Mouse (Mus musculus): ENCODE data around the gene Btbd6. TPM values are rescaled to one million over a fixed set of nuclear protein-coding genes. Genes with fewer than 3 reads are reported as not detected.

The Btbd6 gene
- total RNA-seq, 2 experiments from 2014 or later, result 7.3 to 10.2 TPM

- no peak for DNase-seq
- intact Hi-C loops (cut with DNase I; ENCODE audit: low total_unique reads), result no loop called here
Observed at GRCm38 (mm10) chr12:112951150-112951842, 25.0 kb upstream of the Btbd6 start.

DNA sequence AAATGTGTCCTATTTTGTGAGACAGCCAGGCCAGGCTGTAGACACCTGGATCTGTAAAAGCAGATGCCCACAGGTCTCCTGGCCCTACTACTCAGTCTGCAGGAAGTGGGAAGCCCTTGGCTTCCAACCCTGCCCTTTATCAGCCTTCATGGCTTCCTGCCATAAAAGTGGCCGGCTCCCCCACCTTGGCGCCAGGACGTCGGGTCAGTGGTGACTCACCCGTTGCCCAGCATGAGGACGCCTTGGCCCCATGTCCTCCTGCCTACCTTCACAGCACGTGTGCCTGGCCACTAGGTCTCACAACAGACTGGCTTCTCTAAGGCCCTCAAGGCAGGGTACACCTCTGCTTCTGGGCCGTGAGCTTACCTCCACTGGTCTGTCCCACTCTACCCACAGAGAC, 23.8 kb upstream of the Btbd6 start:
- no peak for DNase-seq
- intact Hi-C loops (cut with DNase I; ENCODE audit: low total_unique reads), result no loop called here

DNA sequence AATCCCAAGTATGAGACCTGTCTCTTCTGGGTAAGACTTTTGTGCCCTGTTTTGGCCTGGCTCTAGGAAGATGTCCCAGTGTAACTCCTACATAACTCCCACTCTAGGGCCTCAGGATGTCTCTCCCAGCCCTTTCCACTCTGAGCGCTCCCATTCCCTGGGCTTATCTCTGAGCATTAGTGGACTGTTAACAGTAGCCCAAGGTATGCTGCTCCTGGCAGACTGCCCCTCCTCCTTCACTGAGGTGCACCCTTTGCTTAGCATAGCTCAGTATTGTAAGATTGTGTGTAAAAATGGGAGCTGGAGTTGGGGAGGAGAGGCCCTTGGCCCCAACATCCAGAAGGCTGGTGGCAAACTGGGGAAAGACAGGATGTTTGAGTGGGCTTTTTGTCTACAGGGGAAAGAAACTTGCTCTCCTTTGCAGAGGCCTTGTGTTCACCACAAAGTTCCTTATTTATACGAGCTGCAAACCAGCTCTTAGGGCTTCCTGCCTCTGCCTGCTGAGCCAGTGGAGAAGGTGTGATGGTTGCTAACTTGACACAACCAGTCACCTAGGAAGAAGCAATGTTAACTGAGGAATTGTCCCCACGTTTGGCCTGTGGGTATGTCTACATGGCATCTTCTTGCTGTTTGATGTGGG, 23.2 kb upstream of the Btbd6 start:
- intact Hi-C loops (cut with DNase I; ENCODE audit: low total_unique reads), result no loop called here
- DNase-seq, result no peak

GRCm38 (mm10) chr12:112955800-112956199, 20.5 kb upstream of the Btbd6 start:
- intact Hi-C loops (cut with DNase I; ENCODE audit: low total_unique reads), result no loop called here
- peak; percentile 76 for DNase-seq

GRCm38 (mm10) chr12:112958303-112958702, 18.0 kb upstream of the Btbd6 start:
- DNase-seq, result peak; percentile 60
- intact Hi-C loops (cut with DNase I; ENCODE audit: low total_unique reads), result no loop called here

DNA sequence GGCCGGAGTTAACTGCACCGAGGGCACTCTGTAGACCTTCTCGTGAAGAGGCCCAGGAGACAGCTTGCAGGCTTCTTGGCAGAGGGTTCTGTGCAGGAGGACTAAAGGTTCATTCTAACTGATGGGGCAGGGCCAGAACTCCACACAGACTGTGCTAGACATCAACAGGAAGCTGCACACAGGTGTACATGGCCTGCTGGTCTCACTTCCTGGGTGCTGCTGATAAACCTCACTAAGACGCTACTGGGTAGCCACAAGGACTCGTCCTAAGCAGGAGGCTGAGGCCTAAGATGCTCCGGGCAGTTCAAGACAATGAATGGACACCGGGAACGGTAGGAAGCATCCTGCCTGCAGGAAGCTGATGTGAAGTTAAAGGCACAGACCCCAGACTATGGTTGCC, 16.9 kb upstream of the Btbd6 start:
- DNase-seq, result no peak
- intact Hi-C loops (cut with DNase I; ENCODE audit: low total_unique reads), result no loop called here

GRCm38 (mm10) chr12:112961428-112961827, 14.9 kb upstream of the Btbd6 start:
- intact Hi-C loops (cut with DNase I; ENCODE audit: low total_unique reads), result no loop called here
- DNase-seq, result peak; percentile 82

GRCm38 (mm10) chr12:112961872-112962271, 14.4 kb upstream of the Btbd6 start:
- peak; percentile 42 for DNase-seq
- intact Hi-C loops (cut with DNase I; ENCODE audit: low total_unique reads), result no loop called here

GRCm38 (mm10) chr12:112965783-112966182, 10.5 kb upstream of the Btbd6 start:
- DNase-seq, result no peak
- intact Hi-C loops (cut with DNase I; ENCODE audit: low total_unique reads), result no loop called here

GRCm38 (mm10) chr12:112968943-112969342, 7.3 kb upstream of the Btbd6 start:
- DNase-seq, result no peak
- intact Hi-C loops (cut with DNase I; ENCODE audit: low total_unique reads), result no loop called here

- DNase-seq, result no peak
- intact Hi-C loops (cut with DNase I; ENCODE audit: low total_unique reads), result no loop called here
Observed at GRCm38 (mm10) chr12:112969616-112970015, 6.7 kb upstream of the Btbd6 start.

DNA sequence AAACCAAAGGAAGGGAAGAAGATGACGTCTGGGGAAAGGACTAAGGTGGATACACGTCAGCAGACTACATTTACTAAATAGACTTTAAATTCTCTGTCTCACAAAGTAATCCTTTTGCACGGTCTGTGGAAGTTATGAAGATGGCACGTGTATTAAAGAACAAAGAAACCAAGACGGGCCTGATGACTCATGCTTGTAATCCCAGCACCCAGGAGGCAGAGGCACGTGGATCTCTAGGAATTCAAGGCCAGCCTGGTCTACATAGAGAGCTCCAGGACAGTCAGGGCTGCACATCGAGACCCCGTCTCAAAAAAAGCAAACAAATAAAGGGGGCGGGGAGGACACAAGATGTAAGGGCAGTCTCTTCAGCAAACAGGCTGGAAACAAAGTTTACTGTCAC, 1.5 kb upstream of the Btbd6 start:
- intact Hi-C loops (cut with DNase I; ENCODE audit: low total_unique reads), result no loop called here
- no peak for DNase-seq

DNA sequence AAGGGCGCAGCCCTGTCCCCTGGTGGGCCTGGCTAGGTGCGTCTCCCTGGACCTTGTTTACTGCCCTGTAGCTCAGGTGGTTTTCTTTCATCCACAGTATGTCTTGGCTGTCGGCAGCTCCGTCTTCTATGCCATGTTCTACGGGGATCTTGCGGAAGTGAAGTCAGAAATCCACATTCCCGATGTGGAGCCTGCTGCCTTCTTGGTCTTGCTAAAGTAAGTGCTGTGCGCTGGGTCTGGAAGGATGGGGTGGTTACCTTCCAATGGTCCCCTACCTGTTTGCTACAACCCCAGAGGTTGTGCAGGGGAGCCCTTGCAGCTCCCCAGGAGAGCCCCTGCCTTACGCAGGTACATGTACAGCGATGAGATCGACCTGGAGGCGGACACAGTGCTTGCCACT, 874 bp downstream of the Btbd6 start:
- DNase-seq, result no peak
- intact Hi-C loops (cut with DNase I; ENCODE audit: low total_unique reads), result no loop called here

GRCm38 (mm10) chr12:112982031-112982430, 5.7 kb downstream of the Btbd6 start:
- DNase-seq, result no peak
- intact Hi-C loops (cut with DNase I; ENCODE audit: low total_unique reads), result no loop called here

DNA sequence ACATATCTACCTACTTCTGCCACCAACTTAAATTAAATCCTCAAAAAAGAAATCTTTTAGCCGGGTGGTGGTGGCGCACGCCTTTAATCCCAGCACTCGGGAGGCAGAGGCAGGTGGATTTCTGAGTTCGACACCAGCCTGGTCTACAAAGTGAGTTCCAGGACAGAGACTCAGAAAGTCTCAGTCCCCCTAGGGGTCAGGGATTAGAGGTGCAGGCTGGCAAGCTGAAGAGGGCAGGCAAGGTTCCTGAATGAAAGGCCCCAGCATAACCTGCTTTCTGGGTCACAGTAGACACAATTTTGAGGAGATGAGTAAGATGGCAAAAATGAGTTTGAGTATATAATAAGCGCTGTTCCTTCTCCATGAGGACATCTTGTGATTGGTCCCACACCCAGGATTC, 9.1 kb downstream of the Btbd6 start:
- intact Hi-C loops (cut with DNase I; ENCODE audit: low total_unique reads), result no loop called here
- no peak for DNase-seq

DNA sequence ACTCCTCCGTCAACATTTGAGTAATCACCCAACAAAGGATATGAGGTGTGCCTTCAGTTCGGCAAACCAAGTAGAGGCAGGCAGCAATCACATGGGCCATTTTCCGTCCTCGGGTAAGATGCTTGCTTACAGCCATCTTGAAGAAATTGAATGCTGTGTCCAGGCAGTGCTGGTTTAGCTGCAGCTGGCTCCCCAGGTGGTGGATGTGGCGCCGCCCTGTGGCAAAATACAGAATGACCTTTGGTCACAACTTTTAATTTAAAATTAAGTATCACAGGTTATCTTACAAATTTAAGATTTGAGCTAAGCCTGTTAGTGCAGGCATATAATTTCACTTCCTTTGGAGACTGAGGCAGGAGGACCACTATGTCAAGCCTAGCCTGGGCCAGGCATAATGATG, 11.6 kb downstream of the Btbd6 start:
- intact Hi-C loops (cut with DNase I; ENCODE audit: low total_unique reads), result no loop called here
- peak; percentile 58 for DNase-seq

GRCm38 (mm10) chr12:112990706-112991405, 14.6 kb downstream of the Btbd6 start:
- intact Hi-C loops (cut with DNase I; ENCODE audit: low total_unique reads), result no loop called here
- no peak for DNase-seq

DNA sequence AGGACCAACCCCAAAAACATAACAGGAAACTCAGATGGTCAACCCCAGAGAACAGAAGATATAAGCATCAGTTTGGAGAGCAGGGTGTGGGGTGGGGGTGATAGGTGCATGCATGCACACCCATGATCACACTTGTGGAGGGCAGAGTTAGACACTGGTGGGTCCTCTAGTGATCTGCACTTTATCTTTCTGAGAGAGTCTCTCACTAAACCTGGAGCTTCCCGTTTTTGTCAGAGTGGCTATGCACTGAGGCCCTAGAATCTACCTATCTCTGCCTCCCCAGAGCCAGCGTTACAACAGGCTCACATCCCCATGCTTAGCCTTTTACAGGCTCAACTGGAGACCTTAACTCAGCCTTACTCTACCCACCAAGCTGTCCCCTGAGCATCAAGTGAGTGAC, 15.2 kb downstream of the Btbd6 start:
- intact Hi-C loops (cut with DNase I; ENCODE audit: low total_unique reads), result no loop called here
- no peak for DNase-seq

GRCm38 (mm10) chr12:112994153-112994552, 17.9 kb downstream of the Btbd6 start:
- intact Hi-C loops (cut with DNase I; ENCODE audit: low total_unique reads), result no loop called here

DNA sequence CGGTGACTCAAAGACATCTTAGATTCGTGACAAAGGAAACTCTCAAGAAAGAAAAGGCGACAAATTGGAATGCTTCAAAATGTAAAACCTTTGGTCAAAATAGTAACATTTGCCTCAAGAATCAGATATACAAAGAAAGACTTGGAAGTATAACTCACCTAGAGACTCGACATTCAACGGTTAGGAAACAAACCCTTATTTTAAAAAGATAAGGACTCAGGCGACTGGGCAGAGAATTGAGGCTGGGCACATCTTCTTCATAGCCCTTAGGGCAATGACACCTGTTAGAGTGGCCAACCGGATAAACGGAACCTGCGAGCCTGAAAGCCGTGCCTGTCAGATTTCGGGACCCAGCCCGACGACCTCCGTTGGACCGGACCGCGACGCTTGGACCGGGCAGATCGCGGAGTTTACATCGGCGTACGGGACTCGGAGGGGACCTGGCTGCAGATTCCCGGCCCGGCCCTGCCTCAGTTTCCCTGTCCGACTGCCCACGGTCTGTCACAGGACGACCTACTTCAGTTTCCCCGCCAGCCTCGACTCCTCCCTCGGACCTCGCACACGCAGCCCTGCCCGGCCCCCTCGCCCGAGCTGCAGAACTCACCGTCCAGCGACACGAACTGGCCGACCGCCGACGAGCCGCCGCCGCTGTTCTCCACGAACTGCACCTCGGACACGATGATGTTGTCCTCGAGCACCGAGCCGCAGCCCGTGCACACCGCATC, 23.4 kb downstream of the Btbd6 start:
- no peak for DNase-seq
- intact Hi-C loops (cut with DNase I; ENCODE audit: low total_unique reads), result no loop called here

More at GRCm38 (mm10) chr12:112994153-112994552, 17.9 kb downstream of the Btbd6 start:
- no peak for DNase-seq
